Mouse (Mus musculus) heart, postnatal 0 days (tissue): ENCODE measurements at regions not wholly inside any gene's neighbourhood (a gene's known extent, or its start where the extent isn't known, plus 50 kb on each side); places are given as distances from the start of the nearest gene placed in this dataset.

Experiments
- ATAC-seq: fragments of 200-750 bp; cut with Nextera tagmentation; 2 replicates; pipeline ENCODE4 v1.8.0; 2017; ENCODE audit warnings: low read depth, moderate number of reproducible peaks, moderate library complexity; ENCODE audit not compliant: insufficient read depth
- DNase-seq: peaks from one replicate; pipeline ENCODE4 v3.0.0-alpha.2; 2016; ENCODE audit warnings: low spot score
- H3K27ac ChIP-seq: fragments of 300-500 bp; sonication (generic); 2 replicates; pipeline ENCODE4 v1.5.1; 2014; ENCODE audit warnings: low read depth, mild to moderate bottlenecking
- H3K27me3 ChIP-seq: fragments of 300-500 bp; sonication (generic); 2 replicates; pipeline ENCODE4 v1.6.1; 2014; ENCODE audit warnings: low read length, mixed read lengths; ENCODE audit not compliant: control insufficient read depth, insufficient read depth
- H3K36me3 ChIP-seq: fragments of 300-500 bp; sonication (generic); replicated peaks from 2 replicates; pipeline ENCODE4 v1.6.1; 2014; ENCODE audit warnings: low read length, mixed read lengths; ENCODE audit not compliant: control insufficient read depth, insufficient read depth
- H3K4me1 ChIP-seq: fragments of 300-500 bp; sonication (generic); 2 replicates; pipeline ENCODE4 v1.6.1; 2014; ENCODE audit warnings: antibody characterized with exemption; ENCODE audit not compliant: control insufficient read depth, insufficient read depth
- H3K4me2 ChIP-seq: fragments of 300-500 bp; sonication (generic); 2 replicates; pipeline ENCODE4 v1.6.1; 2014; ENCODE audit warnings: low read depth, mild to moderate bottlenecking, low read length, moderate library complexity
- H3K4me3 ChIP-seq: fragments of 300-500 bp; sonication (generic); 2 replicates; pipeline ENCODE4 v1.5.1; 2014; ENCODE audit warnings: low read depth, low read length
- H3K9ac ChIP-seq: fragments of 300-500 bp; sonication (generic); replicated peaks from 2 replicates; pipeline ENCODE4 v1.6.1; 2014; ENCODE audit warnings: low read depth, low read length, mixed read lengths
- H3K9me3 ChIP-seq: fragments of 300-500 bp; sonication (generic); replicated peaks from 2 replicates; pipeline ENCODE4 v1.6.1; 2016; ENCODE audit warnings: low read length; ENCODE audit not compliant: control insufficient read depth
- CTCF ChIP-seq: IDR thresholded peaks from 2 replicates; pipeline ENCODE4 v1.5.1; 2016; ENCODE audit warnings: antibody characterized with exemption, control low read depth, low read depth
- EP300 ChIP-seq: IDR thresholded peaks from 2 replicates; pipeline ENCODE4 v1.6.1; 2016; ENCODE audit warnings: antibody characterized with exemption, low read depth
- WGBS: fragments of 180-500 bp; shearing (Covaris S2); extraction: QIAGEN DNeasy Blood & Tissue Kit; methylation state at CpG from one replicate; pipeline ENCODE4 v1.1.7; 2014; 5-methylcytosine and 5-hydroxymethylcytosine counted together

DNA sequence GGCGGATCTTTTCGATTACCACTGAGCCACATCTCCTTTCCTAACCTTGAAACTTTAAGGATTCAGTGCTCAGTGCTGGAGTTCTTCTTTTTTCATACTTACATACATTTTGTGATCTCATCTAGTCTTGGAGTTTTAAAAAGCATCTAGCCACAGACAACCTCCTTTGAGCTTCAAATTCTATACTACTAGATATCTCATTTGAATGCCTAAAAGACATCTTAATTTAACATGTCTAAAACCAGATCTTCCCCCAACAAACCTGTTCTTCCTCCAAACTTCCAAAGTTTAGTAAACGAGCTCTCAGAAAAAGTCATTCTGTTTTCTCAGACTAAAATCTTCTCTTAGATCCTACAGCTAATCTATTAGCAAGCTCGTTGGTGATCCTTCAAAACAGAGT lies 2081.5 kb upstream of the Lrrc6 start:
- Histone ChIP-seq H3K4me2 (no peak overlapping the region), H3K4me3 (no peak overlapping the region), H3K27me3 (no peaks in the 10 kb centered on the region), H3K4me1 (no peaks in the 10 kb centered on the region), H3K27ac (no peak overlapping the region), H3K9ac (no peak overlapping the region), H3K9me3 (no peaks in the 10 kb centered on the region), H3K36me3 (no peaks in the 10 kb centered on the region)
- TF ChIP-seq CTCF (no peak), EP300 (no peak)
- ATAC-seq = no peak
- no peak for DNase-seq
- 70% methylated on average over 4 of the region's 4 CpGs for WGBS

DNA sequence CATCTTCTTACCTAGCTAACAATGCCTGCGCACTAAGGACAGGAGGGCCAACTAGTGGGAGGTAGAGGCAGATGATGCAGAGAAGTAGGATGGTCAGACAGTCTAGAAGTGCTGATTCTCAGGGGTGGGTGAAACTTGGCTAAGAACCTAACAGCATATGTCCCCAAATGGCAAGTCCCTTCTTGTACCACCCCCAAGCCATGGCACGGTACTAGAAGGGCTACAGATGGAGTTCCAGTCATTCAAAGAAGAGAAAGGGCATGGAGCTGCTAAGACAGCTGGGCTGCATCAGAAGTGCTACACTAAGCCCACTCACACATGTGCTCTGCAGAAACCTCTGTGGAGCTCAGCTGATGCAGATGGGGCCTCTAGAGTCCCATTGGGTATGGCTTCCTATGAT lies 2078.8 kb upstream of the Lrrc6 start:
- Histone ChIP-seq H3K4me1 (no peaks in the 10 kb centered on the region), H3K4me3 (no peak overlapping the region), H3K36me3 (no peaks in the 10 kb centered on the region), H3K4me2 (no peak overlapping the region), H3K27me3 (no peaks in the 10 kb centered on the region), H3K27ac (no peak overlapping the region), H3K9ac (no peak overlapping the region), H3K9me3 (no peaks in the 10 kb centered on the region)
- TF ChIP-seq EP300 (no peak), CTCF (no peak)
- ATAC-seq (no peak), DNase-seq (no peak)
- 81% methylated on average over 2 of the region's 2 CpGs for WGBS

DNA sequence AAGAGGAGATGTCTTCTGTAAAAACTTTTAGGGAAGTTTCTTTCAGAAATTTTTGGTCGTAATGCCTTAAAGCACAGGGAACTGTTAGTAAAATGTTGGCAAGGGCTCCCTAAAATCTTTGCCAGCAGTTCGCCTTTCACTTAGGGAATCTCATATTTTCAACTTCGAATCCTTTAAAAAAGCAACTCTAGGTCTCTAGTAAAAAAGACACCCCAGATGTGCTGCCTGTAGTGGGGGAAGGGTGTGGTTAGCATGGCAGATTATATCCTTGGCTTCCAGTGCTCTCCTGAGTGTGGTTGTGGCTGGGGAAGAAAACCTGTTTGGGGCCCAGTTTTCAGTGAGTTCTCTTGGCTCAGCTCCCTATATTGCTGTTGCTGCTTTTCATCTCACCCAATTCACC lies 2059.9 kb upstream of the Lrrc6 start:
- DNase-seq (no peak), ATAC-seq (no peak)
- H3K4me3 ChIP-seq = no peak overlapping the region
- no peaks in the 10 kb centered on the region for H3K27me3 ChIP-seq
- WGBS = 70% methylated on average over 3 of the region's 3 CpGs
- no peak overlapping the region for H3K9ac ChIP-seq
- H3K36me3 ChIP-seq = no peaks in the 10 kb centered on the region
- H3K27ac ChIP-seq = no peak overlapping the region
- no peak overlapping the region for H3K4me2 ChIP-seq
- no peak for TF ChIP-seq EP300
- no peak for TF ChIP-seq CTCF
- no peaks in the 10 kb centered on the region for H3K9me3 ChIP-seq
- H3K4me1 ChIP-seq = no peaks in the 10 kb centered on the region

DNA sequence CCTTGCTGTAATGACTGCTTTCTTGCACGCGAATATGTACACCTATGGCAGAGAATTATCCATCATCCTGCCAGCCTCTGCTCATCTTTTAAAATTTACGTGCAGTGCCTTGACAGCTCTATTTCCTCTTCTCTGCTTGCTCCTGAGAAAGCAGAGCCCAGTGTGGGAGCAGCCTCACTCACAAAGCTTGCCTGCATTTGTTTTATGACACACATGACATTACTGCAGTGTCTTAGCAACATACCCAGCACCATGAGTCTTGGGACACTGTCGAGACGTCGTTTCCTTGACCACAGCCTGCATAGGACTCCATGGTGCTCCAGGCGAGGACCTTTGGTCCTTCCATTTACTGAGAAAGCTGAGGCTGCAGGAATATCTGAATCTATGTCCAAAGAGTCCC lies 2055.4 kb upstream of the Lrrc6 start:
- H3K9ac ChIP-seq = no peak overlapping the region
- no peak overlapping the region for H3K4me2 ChIP-seq
- DNase-seq (no peak), ATAC-seq (no peak)
- H3K36me3 ChIP-seq = no peaks in the 10 kb centered on the region
- H3K27ac ChIP-seq = no peak overlapping the region
- H3K27me3 ChIP-seq = no peaks in the 10 kb centered on the region
- 71% methylated on average over 7 of the region's 7 CpGs for WGBS
- no peaks in the 10 kb centered on the region for H3K9me3 ChIP-seq
- H3K4me1 ChIP-seq = no peaks in the 10 kb centered on the region
- no peak overlapping the region for H3K4me3 ChIP-seq
- TF ChIP-seq EP300 (no peak), CTCF (no peak)

DNA sequence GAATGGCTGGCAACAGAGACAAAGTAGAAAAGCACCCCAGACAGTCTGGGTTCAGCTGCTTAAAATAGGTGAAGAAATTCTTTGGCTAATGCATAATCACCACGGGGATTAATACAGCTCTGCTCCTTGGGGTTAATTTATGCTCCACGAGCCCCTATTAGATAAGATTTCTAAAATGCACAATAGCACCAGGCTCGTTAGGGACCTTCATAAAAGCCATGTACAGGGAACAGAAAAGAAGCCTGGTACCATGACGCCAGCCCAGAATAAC lies 2035.3 kb upstream of the Lrrc6 start:
- H3K9me3 ChIP-seq = no peaks in the 10 kb centered on the region
- 0 out of 2 replicates have a peak, but pooled peaks cover 8% of the 10 kb centered on the region for H3K4me1 ChIP-seq
- no peak for TF ChIP-seq EP300
- TF ChIP-seq CTCF = no peak
- ATAC-seq (no peak), DNase-seq (no peak)
- H3K27me3 ChIP-seq = no peaks in the 10 kb centered on the region
- H3K4me2 ChIP-seq = no peak overlapping the region
- WGBS = 34% methylated on average over 4 of the region's 4 CpGs
- H3K4me3 ChIP-seq = no peak overlapping the region
- H3K9ac ChIP-seq = no peak overlapping the region
- no peaks in the 10 kb centered on the region for H3K36me3 ChIP-seq
- H3K27ac ChIP-seq = no peak overlapping the region

DNA sequence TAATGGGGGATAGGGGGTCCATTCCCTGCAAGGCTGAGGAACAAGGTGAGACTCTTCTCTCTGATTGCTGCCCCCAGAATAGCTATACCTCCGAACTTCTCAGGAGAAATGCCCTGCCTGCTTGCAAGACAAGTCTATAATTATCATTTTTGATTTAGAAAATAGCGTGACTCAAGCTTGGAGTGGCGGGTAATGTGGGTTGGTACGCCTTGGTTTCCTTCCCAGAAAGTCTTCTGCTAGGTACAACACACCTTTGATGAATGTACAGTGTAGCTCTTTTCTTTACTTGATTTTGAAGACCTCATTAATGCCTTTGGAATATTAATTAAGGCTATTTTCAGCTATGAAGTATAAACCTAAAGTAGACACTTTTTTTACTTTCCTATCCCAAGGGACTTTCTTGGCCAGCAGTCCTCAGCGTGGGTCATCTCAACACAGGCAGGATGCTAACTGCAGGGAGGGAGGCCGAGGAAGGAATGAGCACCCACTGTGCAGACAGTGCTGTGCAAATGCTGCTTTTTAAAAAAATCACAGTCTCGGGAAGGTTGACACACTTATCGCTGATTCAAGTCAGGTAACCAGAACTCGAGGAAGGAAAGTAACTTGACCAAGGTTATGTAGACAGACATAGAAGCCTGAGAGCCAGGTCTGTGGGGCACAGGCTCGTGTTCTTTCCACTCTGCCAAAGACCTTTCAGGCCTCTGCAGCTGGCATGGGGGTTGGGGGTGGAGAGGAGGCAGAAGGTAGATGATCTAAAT lies 2034.8 kb upstream of the Lrrc6 start:
- Histone ChIP-seq H3K4me3 (no peak overlapping the region), H3K27me3 (no peaks in the 10 kb centered on the region), H3K27ac (no peak overlapping the region), H3K4me1 (0 out of 2 replicates have a peak, but pooled peaks cover 8% of the 10 kb centered on the region), H3K4me2 (no peak overlapping the region), H3K36me3 (no peaks in the 10 kb centered on the region), H3K9ac (no peak overlapping the region), H3K9me3 (no peaks in the 10 kb centered on the region)
- no peak for ATAC-seq
- TF ChIP-seq EP300 (no peak), CTCF (no peak)
- no peak for DNase-seq
- 61% methylated on average over 10 of the region's 10 CpGs for WGBS
